Mouse (Mus musculus) heart, adult 2 months (tissue): ENCODE data around the gene Anapc15.

Experiments
- EP300 ChIP-seq: fragments of 200-500 bp; IDR thresholded peaks from 2 replicates; pipeline ENCODE4 v1.6.1; 2011; ENCODE audit warnings: low read depth, low read length, control low read depth; ENCODE audit not compliant: insufficient read depth
- POLR2A ChIP-seq: fragments of 200-500 bp; IDR thresholded peaks from 2 replicates; pipeline ENCODE4 v1.6.1; 2011; ENCODE audit warnings: mild to moderate bottlenecking, low read depth, low read length, control low read depth; ENCODE audit not compliant: insufficient read depth

GRCm38 (mm10) chr7:101939758-101940157, 76.2 kb downstream of the Anapc15 start:
- TF ChIP-seq EP300 (no peak), POLR2A (no peak)
